Mouse (Mus musculus): ENCODE measurements around the gene Atp6v0b.

DNA sequence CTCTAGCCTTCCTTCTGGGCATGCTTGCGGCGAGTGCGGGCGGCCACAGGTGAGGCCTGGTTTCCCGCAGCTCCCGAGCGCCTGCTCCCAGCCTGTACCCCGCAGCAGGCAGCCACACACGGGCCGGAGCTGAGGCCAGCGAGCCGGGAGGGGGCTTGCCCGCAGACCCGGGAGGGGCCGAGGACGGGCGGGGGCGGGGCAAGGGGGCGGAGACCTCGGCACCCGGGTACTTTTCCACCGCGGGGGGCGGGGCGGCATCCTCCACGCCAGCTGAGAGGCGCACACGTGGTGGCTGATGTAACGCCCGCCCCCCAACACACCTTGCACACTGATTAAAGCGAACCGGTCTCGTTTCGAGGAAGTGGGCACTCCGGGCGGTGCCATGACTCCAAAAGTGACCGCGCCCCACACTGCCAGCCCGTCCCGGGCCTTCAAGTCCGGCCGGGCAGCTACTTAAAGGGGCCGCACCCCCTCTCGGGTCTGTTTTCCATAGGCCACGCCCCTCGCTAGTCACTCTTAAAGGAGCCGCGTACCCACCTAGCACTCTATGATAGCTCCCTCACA is 50.8 kb downstream of the Atp6v0b start:
- TF ChIP-seq CTCF (IDR thresholded peaks at IDR 0.05), result no peak
- no peak for TF ChIP-seq POLR2A (IDR thresholded peaks at IDR 0.05; ENCODE audit: insufficient read depth, low read depth, low read length)
